Mouse (Mus musculus) small intestine, adult 2 months (tissue): ENCODE measurements at regions not wholly inside any gene's neighbourhood (a gene's known extent, or its start where the extent isn't known, plus 50 kb on each side); places are given as distances from the start of the nearest gene placed in this dataset.

Experiments used
- H3K27ac ChIP-seq: fragments of 200-500 bp; 2 replicates; pipeline ENCODE4 v1.5.1; 2012; ENCODE audit warnings: low read depth, low read length, control low read depth, inconsistent platforms; ENCODE audit not compliant: insufficient read depth
- H3K27me3 ChIP-seq: fragments of 200-500 bp; 2 replicates; pipeline ENCODE4 v1.6.1; 2012; ENCODE audit warnings: mild to moderate bottlenecking, moderate library complexity, low read length, inconsistent platforms; ENCODE audit not compliant: control insufficient read depth, insufficient read depth
- H3K36me3 ChIP-seq: fragments of 200-500 bp; 2 replicates; pipeline ENCODE4 v1.6.1; 2012; ENCODE audit warnings: mild to moderate bottlenecking, low read length, control low read depth, inconsistent platforms; ENCODE audit not compliant: control insufficient read depth, insufficient read depth
- H3K4me1 ChIP-seq: fragments of 200-500 bp; 2 replicates; pipeline ENCODE4 v1.6.1; 2012; ENCODE audit warnings: low read length, inconsistent platforms, mixed read lengths; ENCODE audit not compliant: control insufficient read depth, insufficient read depth, insufficient read length
- H3K4me3 ChIP-seq: fragments of 200-500 bp; 2 replicates; pipeline ENCODE4 v1.5.1; 2012; ENCODE audit warnings: low read depth, mild to moderate bottlenecking, control low read depth, inconsistent platforms, low read length, moderate library complexity
- CTCF ChIP-seq: fragments of 200-500 bp; IDR thresholded peaks from 2 replicates; pipeline ENCODE4 v1.5.1; 2012; ENCODE audit warnings: low read depth, mild to moderate bottlenecking, control low read depth, inconsistent platforms, low read length, moderate library complexity, mixed read lengths; ENCODE audit not compliant: insufficient replicate concordance, insufficient read length; ENCODE audit errors: extremely low read depth
- POLR2A ChIP-seq: fragments of 200-500 bp; IDR thresholded peaks from 2 replicates; pipeline ENCODE4 v1.6.1; 2012; ENCODE audit warnings: low read depth, mild to moderate bottlenecking, control low read depth, inconsistent platforms, low read length, moderate library complexity
- WGBS: fragments of 180-500 bp; shearing (Covaris S2); methylation state at CpG from one replicate; pipeline ENCODE4 v1.1.7; 2018; 5-methylcytosine and 5-hydroxymethylcytosine counted together

DNA sequence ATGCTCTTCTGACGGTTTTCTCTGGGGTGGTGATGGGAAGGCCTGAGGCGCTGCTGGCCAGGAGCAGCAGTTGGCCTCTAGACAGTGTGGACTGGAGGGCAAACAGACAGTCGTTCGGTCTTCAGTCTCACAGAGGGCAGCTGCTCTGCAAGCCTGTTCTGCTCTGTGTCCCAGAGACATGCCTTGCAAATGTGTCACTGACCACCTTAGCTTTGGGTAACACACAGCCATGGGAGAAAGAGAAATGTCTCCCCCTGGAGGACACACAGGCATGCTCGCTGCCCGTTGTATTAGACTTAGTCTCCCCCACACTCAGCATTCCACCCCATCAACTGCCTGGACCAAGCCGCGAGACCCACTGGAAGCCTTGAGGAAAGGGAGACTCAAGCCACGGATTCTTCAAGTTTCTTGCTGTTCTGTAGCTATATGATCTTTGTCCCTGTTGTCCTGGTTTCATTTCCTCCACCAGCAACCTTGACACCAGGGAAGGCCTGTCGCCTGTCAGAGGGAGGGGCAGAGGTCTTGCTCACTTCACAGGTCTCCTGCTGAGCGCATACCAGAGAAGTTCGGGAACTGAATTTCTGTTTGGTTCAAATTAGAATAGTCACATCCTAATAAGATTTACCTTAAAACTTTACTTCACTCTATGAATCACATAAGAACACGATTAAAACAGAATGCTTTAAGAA lies 310.8 kb downstream of the Setd4 start:
- WGBS = 22% methylated on average over 13 of the region's 13 CpGs
- Histone ChIP-seq H3K4me1 (peaks cover 6% of the 10 kb centered on the region), H3K36me3 (no peaks in the 10 kb centered on the region), H3K4me3 (no peak overlapping the region), H3K27me3 (no peaks in the 10 kb centered on the region; the same call in 1 of the 2 replicates), H3K27ac (no peak overlapping the region)
- peak; percentile 66; the same call in 1 of the 2 replicates for TF ChIP-seq CTCF
- TF ChIP-seq POLR2A = no peak

DNA sequence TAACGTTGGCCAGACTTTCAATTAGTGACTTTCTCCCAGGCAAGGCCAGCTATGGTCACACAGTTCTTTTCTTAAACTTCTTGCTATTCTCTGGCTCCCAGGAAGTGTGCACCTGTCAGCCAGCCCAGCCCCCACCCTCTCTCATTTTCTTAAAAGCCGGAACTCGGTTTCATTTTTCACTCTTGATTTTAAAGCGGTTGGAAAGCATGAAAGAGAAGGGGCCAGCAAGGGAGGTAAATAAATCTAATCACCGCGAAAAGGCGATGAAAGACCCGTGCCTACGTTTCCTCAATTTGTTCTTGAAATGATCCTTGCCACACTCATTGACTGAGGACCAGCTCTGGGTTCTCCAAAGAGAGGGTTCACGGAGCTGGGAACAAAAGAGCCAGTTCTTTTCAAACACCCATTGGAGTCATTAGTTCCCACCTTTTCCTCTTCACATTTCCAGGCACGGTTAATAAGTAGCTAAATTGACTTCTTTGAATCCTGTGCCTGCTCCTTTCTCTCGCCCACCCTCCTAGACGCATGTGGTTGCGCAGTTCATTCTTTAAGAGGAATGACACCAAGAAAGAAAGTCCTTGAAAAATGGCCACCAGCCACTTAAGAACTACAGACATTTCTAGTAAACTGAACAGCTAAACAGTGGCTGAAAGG lies 311.6 kb downstream of the Setd4 start:
- H3K36me3 ChIP-seq = no peaks in the 10 kb centered on the region
- peak overlapping the region; percentile 27; the same call in 1 of the 2 replicates for H3K4me3 ChIP-seq
- TF ChIP-seq POLR2A (no peak), CTCF (no peak)
- WGBS = 18% methylated on average over 14 of the region's 14 CpGs
- no peaks in the 10 kb centered on the region; the same call in 1 of the 2 replicates for H3K27me3 ChIP-seq
- H3K27ac ChIP-seq = peak overlapping the region; percentile 38; the same call in 1 of the 2 replicates
- H3K4me1 ChIP-seq = peaks cover 6% of the 10 kb centered on the region

DNA sequence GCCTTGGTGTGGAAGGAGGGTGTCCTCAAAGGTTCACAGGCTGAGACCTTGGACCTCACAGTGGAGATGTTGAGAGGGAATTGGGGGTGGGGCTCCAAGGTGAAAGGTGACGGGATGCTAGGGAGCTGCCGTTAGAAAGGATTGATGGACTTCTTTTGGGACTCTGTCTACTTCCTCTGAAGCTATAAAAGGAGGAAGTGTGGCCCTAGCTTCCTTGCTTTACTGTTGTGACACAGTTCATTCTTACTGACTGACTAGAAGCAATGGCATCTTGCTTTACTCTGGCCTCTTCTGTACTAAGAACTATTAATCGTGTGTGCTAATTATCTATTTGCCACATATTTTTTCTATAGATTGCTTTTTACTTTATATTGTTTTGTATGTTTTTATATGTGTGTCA lies 315.8 kb downstream of the Setd4 start:
- peaks cover 4% of the 10 kb centered on the region for H3K4me1 ChIP-seq
- no peaks in the 10 kb centered on the region for H3K36me3 ChIP-seq
- WGBS = 52% methylated on average over 3 of the region's 3 CpGs
- H3K27ac ChIP-seq = no peak overlapping the region
- no peak overlapping the region for H3K4me3 ChIP-seq
- no peak for TF ChIP-seq CTCF
- TF ChIP-seq POLR2A = no peak
- H3K27me3 ChIP-seq = no peaks in the 10 kb centered on the region; the same call in 1 of the 2 replicates

- Histone ChIP-seq H3K4me1 (no peaks in the 10 kb centered on the region; the same call in 1 of the 2 replicates), H3K27me3 (no peaks in the 10 kb centered on the region; the same call in 1 of the 2 replicates), H3K27ac (no peak overlapping the region), H3K4me3 (no peak overlapping the region), H3K36me3 (no peaks in the 10 kb centered on the region)
- 71% methylated on average over 2 of the region's 2 CpGs for WGBS
- TF ChIP-seq POLR2A (no peak), CTCF (no peak)
Measured at GRCm38 (mm10) chr16:93287520-93287919, 316.3 kb downstream of the Setd4 start.

- no peaks in the 10 kb centered on the region for H3K36me3 ChIP-seq
- H3K4me3 ChIP-seq = no peak overlapping the region
- H3K4me1 ChIP-seq = no peaks in the 10 kb centered on the region
- TF ChIP-seq CTCF (no peak), POLR2A (no peak)
- 93% methylated on average over 3 of the region's 3 CpGs for WGBS
- H3K27ac ChIP-seq = no peak overlapping the region
- no peaks in the 10 kb centered on the region for H3K27me3 ChIP-seq
Measured at GRCm38 (mm10) chr16:93286816-93287215, 317.0 kb downstream of the Setd4 start.

GRCm38 (mm10) chr16:93285191-93285590 lies 318.7 kb downstream of the Setd4 start:
- H3K27me3 ChIP-seq = no peaks in the 10 kb centered on the region
- H3K4me1 ChIP-seq = no peaks in the 10 kb centered on the region
- no peak overlapping the region for H3K27ac ChIP-seq
- TF ChIP-seq CTCF (no peak), POLR2A (no peak)
- 96% methylated on average over 6 of the region's 6 CpGs for WGBS
- no peak overlapping the region for H3K4me3 ChIP-seq
- H3K36me3 ChIP-seq = no peaks in the 10 kb centered on the region

DNA sequence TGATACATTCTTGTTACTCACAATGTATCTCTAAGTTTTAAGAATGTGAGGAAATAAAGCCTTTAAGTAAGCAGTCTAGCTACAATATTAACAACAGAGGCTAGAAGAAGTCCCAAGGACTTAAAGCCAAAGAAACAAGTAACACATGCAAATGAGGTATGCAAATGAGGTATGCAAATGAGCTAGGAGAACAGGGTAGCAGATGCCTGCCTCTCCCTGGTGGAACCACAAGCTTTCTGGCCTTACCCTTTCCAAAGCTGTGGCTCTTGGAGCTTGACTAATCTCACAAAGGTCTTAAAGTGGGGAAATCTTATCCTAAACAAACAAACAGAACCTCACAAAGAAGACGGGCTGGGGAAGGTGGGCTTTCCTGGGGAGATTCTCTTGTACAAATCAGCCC lies 322.1 kb downstream of the Setd4 start:
- no peaks in the 10 kb centered on the region for H3K4me1 ChIP-seq
- no peaks in the 10 kb centered on the region for H3K36me3 ChIP-seq
- TF ChIP-seq CTCF = no peak
- no peak for TF ChIP-seq POLR2A
- WGBS = 50% methylated on average over 1 of the region's 1 CpGs
- no peak overlapping the region for H3K27ac ChIP-seq
- H3K27me3 ChIP-seq = no peaks in the 10 kb centered on the region
- no peak overlapping the region for H3K4me3 ChIP-seq
